Mouse (Mus musculus): ENCODE results near the gene Tyk2.

DNA sequence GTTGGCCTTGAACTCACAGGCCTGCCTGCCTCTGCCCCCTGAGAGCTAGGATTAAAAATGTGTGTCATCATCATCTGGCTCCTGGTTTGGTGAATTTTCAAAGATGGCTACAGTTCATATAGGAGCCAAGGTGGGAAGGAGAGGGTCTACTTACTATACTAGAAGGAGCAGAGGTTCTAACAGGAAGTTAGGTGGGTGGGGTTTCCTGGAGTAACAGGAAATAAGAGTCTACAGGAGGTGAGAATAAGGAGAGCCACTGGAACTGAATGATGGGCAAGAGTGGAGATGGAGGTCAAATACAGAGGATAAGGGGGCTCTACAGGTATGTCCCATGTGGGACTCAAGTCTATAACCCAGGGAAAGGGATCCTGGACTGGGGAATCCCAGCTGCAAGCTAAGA lies 17.4 kb upstream of the Tyk2 start:
- no peak for TF ChIP-seq POLR2A (IDR thresholded peaks at IDR 0.05; ENCODE audit: low read depth, low read length)
- TF ChIP-seq CTCF (IDR thresholded peaks at IDR 0.05; ENCODE audit: extremely low read depth, insufficient read depth, insufficient read length, insufficient replicate concordance), result no peak

All from spleen, adult 2 months (tissue).